Mouse (Mus musculus): ENCODE results near the gene Mapk9. TPM values are rescaled to one million over a fixed set of nuclear protein-coding genes. Genes with fewer than 3 reads are reported as not detected.
A peak's percentile ranks its signal among the peaks of the same experiment; 100 is the strongest.

Mapk9 gene
- total RNA-seq, 2 experiments from 2014 or later = 18.9 to 19.4 TPM

DNA sequence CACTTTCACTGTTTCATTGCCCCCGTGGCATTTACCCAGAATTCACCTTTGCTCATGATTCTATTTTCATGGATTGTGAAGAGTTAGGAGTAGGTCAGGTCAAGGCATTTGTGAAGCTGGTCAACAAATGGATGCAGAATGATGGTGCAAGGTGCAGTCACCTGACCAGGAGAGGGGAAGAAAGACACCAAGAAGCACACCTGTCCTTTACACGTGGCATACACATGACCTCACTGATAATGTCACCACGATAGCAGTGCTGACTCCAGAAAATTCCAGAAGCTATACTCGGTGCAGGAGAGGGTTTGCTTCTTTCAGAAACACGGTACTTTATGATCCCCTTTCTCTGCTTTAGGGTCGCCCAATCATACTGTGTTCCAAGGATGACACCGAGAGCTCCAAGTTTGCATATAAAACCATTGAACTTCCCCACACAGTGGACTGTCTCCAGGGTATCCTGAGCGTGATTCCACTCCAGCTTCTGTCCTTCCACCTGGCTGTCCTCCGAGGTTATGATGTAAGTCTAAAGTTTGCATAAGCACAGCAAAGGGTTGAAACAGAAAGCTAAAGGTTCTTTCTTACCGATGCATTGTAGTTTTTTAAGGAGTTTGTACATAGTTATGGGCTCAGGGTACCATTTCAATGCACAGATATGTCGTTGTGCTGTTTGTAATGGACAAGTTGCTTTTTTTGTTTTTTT is 11.1 kb upstream of the Mapk9 start:
- ATAC-seq (replicated peaks; ENCODE audit: low FRiP score, poor library complexity, severe bottlenecking) = no peak

DNA sequence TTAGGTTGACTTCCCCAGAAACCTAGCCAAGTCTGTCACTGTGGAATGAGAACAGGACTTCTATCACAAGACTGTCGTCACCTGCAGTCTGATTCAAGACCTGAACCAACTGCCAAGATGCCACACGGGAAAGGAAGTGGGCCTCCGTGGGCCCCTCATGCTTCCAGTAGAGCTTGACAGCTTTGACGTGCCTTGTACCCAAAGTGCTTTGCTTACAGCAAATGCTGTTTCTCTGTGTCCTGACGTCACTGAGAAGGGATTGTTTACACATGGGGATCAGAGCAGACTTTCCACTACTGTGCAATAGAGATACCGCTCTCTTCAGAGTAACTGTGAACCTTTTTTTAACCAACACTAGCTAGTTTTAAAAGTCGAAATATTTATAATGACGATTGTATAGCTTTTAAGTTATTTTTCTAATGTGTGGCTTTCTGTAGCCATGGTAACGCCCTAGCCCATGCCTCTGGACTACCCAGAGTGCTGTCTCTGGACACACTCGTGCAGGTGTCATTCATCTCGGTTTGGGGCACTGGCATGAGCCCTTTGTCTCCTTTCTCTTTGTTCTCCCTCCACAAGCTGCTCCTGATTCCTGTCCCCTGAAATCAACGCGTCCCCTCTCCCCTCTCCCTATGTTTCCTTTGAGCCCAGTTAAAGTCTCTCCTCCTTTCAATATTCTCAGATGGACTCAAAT is 8.7 kb upstream of the Mapk9 start:
- no peak for ATAC-seq (replicated peaks; ENCODE audit: low FRiP score, poor library complexity, severe bottlenecking)

DNA sequence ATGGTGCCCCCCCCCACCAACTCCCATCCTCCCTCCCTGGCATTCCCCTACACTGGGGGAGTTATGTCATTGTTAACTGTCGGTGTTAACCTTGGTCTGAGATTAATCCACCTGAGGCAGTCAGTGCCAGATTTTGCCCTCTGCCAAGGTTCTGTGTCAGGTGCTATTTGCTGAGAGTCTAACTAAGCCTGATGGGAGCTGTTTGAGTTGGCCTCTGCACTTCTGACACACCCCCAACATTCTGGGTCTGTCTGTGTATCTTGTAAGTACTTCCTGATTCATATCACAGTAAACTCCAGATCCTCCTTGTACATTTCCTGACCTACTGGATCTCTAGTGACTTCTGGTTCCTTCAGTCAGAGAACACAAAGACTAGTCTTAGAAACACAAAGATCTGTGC is 5.9 kb upstream of the Mapk9 start:
- no peak for ATAC-seq (replicated peaks; ENCODE audit: low FRiP score, poor library complexity, severe bottlenecking)

DNA sequence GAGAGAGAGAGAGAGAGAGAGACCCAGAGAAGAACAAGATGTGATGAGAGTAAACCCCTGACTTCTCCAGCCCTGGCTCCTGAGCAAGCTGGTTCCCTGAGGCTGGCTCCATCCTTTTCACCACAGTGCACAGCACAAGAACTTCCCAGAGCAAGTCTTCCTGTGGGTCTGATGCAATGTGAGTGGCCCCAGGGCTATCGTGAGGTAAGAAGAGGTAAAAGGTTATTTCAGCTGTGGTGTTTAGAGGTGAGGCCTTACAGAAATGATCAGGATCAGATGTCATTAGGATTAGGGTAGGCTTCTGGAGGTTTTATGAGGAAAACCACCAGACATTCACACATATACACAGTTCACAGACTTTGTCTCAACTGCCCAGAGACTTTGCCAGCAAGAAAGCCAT is 4.7 kb upstream of the Mapk9 start:
- no peak for ATAC-seq (replicated peaks; ENCODE audit: low FRiP score, poor library complexity, severe bottlenecking)

DNA sequence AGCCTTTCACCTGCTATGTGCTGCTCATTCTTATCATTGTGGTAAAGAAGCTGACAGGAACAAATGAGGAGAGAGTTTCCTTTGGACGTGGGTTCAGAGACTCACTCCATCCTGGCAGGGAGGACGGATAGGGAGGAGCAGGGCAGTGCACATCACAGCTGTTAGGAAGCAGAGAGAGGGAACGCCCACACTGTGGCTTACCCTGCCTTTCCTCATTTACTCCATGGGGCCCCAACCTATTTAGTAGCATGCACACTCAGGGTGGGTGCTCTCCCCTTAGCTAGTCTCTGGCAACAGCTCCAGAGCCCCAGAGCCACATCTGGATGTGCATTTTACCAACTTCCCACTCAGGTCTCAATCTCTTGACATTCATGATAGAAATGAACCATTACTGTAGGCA is 3.8 kb upstream of the Mapk9 start:
- ATAC-seq (replicated peaks; ENCODE audit: low FRiP score, poor library complexity, severe bottlenecking) = no peak

DNA sequence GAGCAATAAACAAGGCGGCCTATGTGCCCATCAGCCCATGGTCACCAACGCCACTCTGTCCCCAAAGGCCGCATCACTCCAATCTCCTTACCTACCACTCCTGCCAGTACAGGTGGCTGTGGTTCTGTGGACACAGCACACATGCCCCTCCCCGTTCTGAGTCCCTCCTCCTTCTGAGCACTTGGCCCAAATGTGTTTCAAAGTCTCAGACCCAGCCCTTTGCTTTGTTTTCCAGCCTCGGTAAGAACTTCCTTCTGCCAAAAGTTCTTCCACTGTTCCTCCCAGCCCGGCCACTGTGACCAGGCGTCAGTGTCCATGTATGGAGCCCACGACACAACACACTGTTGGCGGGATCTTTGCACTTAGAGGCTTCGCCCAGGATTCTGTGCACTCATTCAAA is 2.2 kb upstream of the Mapk9 start:
- no peak for ATAC-seq (replicated peaks; ENCODE audit: low FRiP score, poor library complexity, severe bottlenecking)

DNA sequence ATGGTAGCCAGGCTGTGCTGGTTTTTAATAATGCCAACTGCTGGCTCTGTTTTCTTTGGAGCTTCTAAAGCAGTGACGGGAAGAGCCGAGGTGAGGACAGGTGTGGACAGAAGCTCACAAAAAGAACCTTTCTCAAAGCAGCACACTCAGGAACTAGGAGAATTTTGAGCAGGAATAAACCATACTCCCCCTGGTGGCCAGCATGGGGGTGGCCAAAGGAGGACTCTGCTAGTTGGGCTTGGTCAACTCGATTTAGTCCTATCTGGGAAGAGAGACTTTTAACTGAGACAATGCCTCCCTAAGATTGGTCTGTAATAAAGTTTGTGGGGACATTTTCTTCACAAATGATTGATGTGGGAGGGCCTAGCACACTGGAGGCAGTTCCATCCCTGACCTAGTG is 1.6 kb upstream of the Mapk9 start:
- ATAC-seq (replicated peaks; ENCODE audit: low FRiP score, poor library complexity, severe bottlenecking) = peak; percentile 36

DNA sequence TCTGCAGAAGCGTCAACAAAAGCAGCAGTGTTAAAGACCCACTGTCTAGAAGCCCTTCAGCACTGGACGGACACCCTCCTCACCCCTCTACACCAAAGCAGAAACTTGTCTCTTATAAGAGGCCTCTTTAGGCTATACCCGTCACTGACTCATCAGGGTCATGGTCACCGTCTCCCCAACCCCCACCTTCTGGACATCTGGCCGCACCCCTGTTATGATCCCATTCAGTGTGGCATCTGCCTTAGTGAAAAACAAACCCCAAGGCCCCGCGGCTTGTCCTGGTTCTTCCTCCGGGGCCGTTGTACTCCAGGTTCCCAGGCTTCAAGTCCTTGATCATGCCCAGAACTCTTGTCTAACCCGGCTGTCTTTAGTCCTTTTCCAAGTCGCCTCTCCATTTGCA is 593 bp upstream of the Mapk9 start:
- ATAC-seq (replicated peaks; ENCODE audit: low FRiP score, poor library complexity, severe bottlenecking) = no peak

DNA sequence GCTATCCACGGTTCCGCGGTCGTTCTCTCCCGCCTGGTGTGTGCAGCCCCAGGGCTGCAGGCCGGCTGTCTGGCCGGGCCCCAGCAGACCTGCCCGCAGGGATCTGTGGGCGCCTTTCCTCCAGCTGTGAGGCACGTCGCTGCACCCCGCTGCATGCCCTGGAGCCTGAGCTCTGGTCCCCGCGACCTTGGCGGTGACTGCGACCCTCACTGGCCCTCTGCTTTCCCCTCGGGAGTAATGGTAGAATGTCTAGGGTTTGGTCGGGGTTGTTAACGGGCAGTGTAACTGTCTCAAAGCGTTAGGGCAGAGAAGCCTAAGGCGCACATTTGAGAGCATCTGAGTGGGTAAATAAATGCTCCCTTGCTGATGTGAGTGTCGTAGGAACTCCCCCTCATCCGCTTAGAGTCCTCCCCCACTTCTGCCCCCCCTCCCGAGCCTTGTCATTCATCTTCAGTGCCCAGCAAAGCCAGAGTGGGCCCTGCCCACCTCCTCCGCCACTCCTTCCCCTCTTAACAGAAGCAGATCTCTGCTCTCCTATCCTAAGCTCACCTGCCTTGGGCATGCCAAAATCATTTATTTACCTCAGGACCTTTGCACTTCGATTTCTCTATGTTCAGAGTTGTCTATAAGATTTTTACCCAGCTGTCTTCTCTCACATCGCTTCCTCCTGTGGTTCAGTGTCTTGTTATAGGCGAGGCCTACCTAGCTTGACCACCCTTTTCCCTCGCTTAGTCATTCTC is 690 bp downstream of the Mapk9 start:
- peak; percentile 47 for ATAC-seq (replicated peaks; ENCODE audit: low FRiP score, poor library complexity, severe bottlenecking)

DNA sequence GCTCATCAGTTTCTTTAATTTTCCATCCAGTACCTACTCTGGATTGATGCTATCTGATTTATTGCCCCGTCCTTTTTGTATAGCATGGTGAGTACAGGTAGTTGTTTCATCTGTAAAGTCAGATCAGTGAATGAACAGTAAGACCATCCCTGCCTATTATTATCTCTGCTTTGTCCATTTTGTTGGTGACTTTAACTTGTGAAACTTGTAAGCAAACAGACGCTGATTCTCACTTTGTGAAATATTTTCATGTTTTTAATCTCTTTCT is 1.2 kb downstream of the Mapk9 start:
- no peak for ATAC-seq (replicated peaks; ENCODE audit: low FRiP score, poor library complexity, severe bottlenecking)

DNA sequence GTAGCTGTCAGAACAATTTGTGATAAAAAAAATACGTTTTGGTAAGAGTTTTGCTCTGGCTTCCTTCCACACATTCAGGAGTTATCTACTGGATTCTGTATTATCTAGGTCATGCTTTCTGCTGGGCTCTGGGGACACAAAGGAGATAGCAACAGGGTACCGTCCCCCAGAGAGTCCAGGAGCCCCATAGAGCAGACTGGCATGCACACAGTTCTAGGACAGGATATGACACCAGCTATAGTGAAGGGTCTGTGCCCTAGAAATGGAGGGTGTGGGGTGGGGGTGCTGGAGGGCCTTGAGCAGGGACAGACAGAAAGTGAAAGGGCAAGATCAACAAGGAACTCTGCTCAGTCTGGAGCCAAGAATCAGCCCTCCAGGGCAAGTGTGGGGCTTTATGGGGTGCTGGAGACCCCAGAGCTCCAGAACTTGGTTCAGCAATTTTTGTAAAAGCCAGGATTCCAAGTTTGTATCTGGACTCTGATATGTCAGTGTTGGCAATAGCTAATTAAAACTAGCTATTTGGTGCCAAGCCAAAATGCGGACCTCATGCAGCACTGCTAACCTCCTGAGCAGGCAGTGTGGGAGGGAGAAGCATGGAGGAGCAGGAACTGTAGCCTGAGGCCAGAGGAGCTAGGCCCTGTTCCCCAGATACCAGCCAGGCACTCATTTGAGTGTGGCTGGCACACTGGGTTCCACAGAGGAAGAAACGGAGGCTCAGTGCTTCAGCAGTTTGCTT is 1.7 kb downstream of the Mapk9 start:
- ATAC-seq (replicated peaks; ENCODE audit: low FRiP score, poor library complexity, severe bottlenecking) = no peak

DNA sequence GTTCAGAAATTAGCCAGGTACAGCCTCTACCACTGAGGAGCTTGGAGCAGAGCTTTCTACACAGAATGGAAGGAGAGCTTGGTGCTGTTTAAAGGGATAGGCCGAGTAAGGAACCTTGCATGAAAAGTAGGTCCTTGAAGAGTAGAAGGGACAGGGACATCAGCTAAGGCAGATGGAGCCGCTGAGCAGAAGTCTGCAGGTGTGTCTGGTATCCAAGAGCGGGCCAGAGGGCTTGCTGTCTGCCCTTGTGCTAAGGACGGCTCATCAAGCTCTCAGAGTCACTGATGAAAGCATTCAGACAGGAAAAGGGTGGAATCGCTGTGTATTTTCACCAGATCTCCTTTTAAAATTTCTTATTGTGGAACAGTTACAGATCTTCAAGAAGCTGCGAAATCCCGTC is 3.8 kb downstream of the Mapk9 start:
- no peak for ATAC-seq (replicated peaks; ENCODE audit: low FRiP score, poor library complexity, severe bottlenecking)

DNA sequence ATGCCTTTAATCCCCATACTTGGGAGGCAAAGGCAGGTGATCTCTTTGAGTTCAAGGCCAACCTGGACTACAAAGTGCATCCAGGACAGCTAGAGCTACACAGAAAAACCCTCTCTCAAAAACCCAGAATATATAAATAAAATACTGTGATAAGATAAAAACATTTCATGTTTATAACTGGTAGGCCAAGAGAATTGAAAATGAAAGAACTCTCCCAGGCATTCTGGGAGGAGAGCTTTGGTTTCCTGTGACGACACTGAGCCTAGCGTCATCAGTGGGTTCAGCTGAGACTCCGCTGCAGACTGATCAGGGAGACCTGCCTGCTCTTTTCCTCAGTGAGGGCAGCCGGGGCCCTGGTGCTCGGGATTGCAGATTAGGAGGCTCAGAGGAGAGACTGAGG is 8.6 kb downstream of the Mapk9 start:
- no peak for ATAC-seq (replicated peaks; ENCODE audit: low FRiP score, poor library complexity, severe bottlenecking)

DNA sequence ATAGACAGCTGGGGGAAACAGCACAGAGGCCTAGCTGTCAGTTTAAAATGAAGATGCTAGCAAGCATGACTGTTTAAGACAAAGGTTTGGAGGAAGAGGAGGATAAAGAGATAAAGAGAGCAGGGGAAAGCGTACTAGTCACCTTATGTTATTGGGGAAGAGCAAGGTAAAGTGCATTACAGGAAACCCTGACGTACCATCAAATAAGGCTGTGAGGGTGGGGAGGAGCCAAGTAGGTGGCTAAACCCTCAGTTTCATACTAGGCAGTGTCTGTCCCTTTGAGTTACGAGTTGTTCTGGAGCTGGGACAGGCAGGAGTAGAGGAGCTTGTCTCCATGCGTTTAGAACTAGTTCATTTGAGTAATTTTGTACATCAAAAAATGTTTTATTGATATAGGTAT is 14.6 kb downstream of the Mapk9 start:
- ATAC-seq (replicated peaks; ENCODE audit: low FRiP score, poor library complexity, severe bottlenecking) = no peak

DNA sequence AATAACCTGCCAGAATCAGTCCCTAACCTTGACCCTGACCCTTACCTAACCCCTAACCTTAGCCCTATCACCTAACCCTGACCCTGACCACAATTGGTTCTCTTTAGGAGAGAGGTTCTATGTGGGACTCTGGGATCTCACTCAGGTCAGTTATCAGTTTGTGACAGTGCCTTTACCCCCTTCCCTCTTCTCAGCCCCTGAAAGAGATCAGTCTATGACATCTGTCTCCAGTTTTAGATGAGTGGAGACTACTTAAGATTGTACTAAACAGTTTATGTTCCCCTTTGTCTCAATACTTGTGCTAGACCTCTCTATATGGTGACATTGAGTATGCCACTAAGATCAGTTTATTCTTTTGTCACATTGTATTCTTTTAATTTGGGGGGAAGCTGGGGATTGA is 17.4 kb downstream of the Mapk9 start:
- ATAC-seq (replicated peaks; ENCODE audit: low FRiP score, poor library complexity, severe bottlenecking) = no peak

DNA sequence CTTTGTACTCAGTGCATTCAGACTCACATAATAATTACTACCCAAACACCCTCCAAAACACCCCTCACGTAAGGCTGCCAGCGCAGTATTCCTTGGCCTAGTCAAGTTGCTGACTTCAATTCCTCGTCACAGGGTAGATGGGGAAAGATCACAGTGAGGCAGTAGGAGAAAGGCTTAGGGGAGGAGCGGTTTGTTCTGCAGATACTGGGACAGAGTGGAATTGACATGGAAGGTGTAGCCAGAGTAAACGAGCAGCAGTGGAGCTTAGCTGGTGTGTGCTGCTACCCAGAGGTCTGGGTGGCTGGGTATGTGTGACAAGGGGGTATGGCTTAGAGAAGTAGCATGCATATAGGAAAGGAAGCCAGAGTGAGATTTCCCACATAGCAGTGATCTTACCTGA is 20.8 kb downstream of the Mapk9 start:
- ATAC-seq (replicated peaks; ENCODE audit: low FRiP score, poor library complexity, severe bottlenecking) = no peak

DNA sequence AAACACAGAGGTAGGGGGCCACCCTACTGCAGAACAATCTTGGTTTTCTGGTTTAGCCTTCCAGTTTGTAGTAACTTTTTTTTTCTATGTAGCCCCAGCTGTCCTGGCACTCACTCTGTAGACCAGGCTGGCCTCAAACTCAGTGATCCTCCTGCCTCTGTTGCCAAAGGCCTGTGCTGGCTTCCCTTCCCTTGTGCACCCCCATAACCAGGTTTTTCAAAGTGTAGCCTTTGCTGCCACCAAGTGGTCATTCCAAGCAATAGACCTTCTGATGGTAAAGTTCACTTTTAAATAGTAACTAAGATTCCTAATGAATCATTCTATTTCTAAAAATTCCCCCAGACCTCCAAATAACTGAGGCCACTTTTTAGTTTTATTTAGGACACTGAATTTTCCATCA is 23.2 kb downstream of the Mapk9 start:
- ATAC-seq (replicated peaks; ENCODE audit: low FRiP score, poor library complexity, severe bottlenecking) = 0 out of 2 replicates have a peak, but pooled peaks have one; percentile 44

DNA sequence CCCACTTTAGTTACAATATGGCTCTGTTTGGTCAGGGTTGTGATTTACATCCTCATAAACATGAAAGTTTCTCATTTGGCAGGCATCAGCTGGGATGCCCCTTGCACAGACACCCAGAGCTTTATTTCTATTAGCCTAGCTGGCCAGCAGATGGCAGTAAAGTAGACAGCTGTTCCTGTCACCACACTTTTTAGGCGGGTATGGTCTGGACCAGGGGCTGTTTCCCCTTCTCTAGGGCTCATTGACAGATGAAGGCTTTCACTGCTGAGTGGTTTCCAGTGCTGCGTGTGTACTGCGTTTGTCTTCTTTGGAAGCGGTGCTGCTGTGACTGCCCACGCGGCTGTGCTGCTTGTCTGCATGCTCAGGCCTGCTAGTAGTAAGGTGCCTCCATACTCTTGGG is 25.4 kb downstream of the Mapk9 start:
- ATAC-seq (replicated peaks; ENCODE audit: low FRiP score, poor library complexity, severe bottlenecking) = peak; percentile 74

DNA sequence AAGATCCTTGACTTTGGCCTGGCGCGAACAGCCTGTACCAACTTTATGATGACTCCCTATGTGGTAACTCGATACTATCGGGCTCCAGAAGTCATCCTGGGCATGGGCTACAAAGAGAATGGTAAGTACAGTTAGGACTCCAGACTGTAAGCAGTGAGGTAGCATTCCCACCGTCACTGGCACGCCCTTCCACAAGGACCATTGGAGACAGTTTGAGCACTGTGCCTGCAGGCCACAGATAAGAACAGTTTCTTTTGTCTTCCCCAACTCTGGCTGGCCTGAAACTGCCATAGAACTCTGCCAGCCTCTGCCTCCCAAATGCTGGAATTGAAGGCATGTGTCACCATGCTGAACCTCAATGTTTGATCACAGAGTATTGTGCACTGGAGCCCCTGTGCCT is 26.2 kb downstream of the Mapk9 start:
- ATAC-seq (replicated peaks; ENCODE audit: low FRiP score, poor library complexity, severe bottlenecking) = peak; percentile 86

DNA sequence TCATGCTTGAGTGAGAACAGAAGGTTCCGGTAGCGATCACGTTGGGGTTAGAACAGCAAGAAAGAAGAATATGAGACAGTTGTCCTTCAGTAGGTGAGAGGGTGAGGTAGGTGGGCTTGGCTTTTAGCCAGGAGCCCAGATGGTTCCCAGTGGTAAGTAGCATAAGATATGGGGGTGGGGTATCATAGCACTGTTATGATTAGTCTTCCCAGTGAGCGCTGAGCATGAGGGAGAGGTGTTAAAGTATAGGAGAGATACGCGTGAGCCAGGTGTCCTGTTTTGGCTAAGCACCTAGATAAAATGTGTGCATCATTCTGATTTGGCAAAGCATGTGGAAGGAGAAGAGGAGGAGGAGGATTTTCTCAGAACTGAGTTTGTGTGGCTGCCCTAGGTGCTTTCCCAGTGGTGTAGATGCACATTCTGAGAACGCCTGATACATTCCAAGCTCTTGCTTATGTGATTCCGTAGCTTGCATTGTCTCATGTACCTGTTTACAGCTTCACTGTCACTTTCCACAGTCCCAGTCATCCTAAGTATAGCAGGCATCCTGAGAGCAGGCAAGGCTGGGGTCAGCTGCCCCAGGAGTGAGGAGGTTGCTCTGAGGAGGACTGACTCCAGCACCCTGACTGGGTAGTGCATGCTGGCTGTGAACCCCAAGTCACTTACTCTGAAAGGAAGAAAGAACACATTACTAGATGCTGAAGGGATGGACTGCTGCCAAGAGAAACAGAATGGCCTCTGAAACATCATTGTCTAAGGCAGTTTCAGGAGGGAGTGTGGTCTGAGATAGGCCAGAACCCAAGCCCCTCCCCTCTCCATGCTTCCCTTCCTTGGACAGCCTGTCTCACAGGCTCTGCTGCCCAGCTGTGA is 30.6 kb downstream of the Mapk9 start:
- no peak for ATAC-seq (replicated peaks; ENCODE audit: low FRiP score, poor library complexity, severe bottlenecking)
